Mouse (Mus musculus) megakaryocyte, adult 5-6 weeks (primary cell): ENCODE measurements around the gene Clk1. TPM values are rescaled to one million over a fixed set of nuclear protein-coding genes. Genes with fewer than 3 reads are reported as not detected.

Experiments
- total RNA-seq, 2 experiments: library from RNA; stranded (forward) in 1 of 2; stranded (reverse) in 1 of 2; fragments of 153-499, 151-499 nt in 1 of 2; fragments of 221-1000, 200-1000 nt in 1 of 2; gene quantifications; 2 replicates each; pipeline versions ENCODE4 v1.2.3 to v1.2.4; 2015 to 2017

Clk1 gene
- total RNA-seq, 2 experiments from 2014 or later = 345 to 398 TPM

Other genes starting within 250 kb of the Clk1 start
- 0.14 TPM in 1 of 2 replicates, not detected in the other for gene Aox4, start 213.7 kb downstream of the Clk1 start, total RNA-seq (2015)
- gene Aox4, start 213.7 kb downstream of the Clk1 start, total RNA-seq (2017) = not detected in 2 replicates
- 0.04 and 0.46 TPM in 2 replicates for gene Aox2, start 145.7 kb downstream of the Clk1 start, total RNA-seq (2015)
- gene Aox2, start 145.7 kb downstream of the Clk1 start, total RNA-seq (2017) = 0.12 and 0.62 TPM in 2 replicates
- 175 and 183 TPM in 2 replicates for gene Bzw1, start 31.2 kb downstream of the Clk1 start, total RNA-seq (2015)
- 166 and 175 TPM in 2 replicates for gene Bzw1, start 31.2 kb downstream of the Clk1 start, total RNA-seq (2017)
- 17.0 and 20.6 TPM in 2 replicates for gene Nif3l1, start 21.1 kb upstream of the Clk1 start, total RNA-seq (2015)
- 22.5 and 26.7 TPM in 2 replicates for gene Nif3l1, start 21.1 kb upstream of the Clk1 start, total RNA-seq (2017)
- gene Ppil3, start 21.4 kb upstream of the Clk1 start, total RNA-seq (2015) = 60.5 and 62.9 TPM in 2 replicates
- gene Ppil3, start 21.4 kb upstream of the Clk1 start, total RNA-seq (2017) = 51.3 and 55.5 TPM in 2 replicates
- gene Orc2, start 81.0 kb upstream of the Clk1 start, total RNA-seq (2015) = 20.1 and 21.2 TPM in 2 replicates
- 46.7 and 61.8 TPM in 2 replicates for gene Orc2, start 81.0 kb upstream of the Clk1 start, total RNA-seq (2017)
- 12.5 and 13.0 TPM in 2 replicates for gene Fam126b, start 162.3 kb upstream of the Clk1 start, total RNA-seq (2015)
- 14.6 and 23.1 TPM in 2 replicates for gene Fam126b, start 162.3 kb upstream of the Clk1 start, total RNA-seq (2017)
- gene Ndufb3, start 162.3 kb upstream of the Clk1 start, total RNA-seq (2015) = 147 and 149 TPM in 2 replicates
- gene Ndufb3, start 162.3 kb upstream of the Clk1 start, total RNA-seq (2017) = 84.0 and 115 TPM in 2 replicates